22 mouse cellular contexts compared by ENCODE assay signal in genomic region chr9:35545704-35546103, GRCm38 (mm10). TPM values are rescaled to one million over a fixed set of nuclear protein-coding genes. Genes with fewer than 3 reads are reported as not detected.
DNase-seq lines count a peak whose midpoint lies in the region; ATAC-seq and TF ChIP-seq lines count a peak whose summit lies in the region.
"Had no signal": no experiment of that assay in that cellular context is flagged by ENCODE, and none has a peak within 500 bp of the region (broad histone marks: within the 10 kb centered on the region; RNA-seq: fewer than 3 reads in every experiment).

No protein-coding gene starts in this region.

- 65% methylated on average over 12 of the region's 12 CpGs for WGBS in intestine, postnatal 0 days
- 68% methylated on average over 12 of the region's 12 CpGs for WGBS in intestine, embryonic 15.5 days
- WGBS in lung, postnatal 0 days = 66% methylated on average over 12 of the region's 12 CpGs
- WGBS in lung, adult 2 months = 72% methylated on average over 12 of the region's 12 CpGs
- WGBS in stomach, postnatal 0 days = 67% methylated on average over 12 of the region's 12 CpGs

- no peak overlapping the region for H3K4me3 ChIP-seq in intestine, postnatal 0 days (ENCODE audit: low read depth, low read length)
- H3K4me3 ChIP-seq in intestine, embryonic 15.5 days (replicated peaks) = no peak overlapping the region
- no peak overlapping the region for H3K4me3 ChIP-seq in lung, postnatal 0 days (ENCODE audit: low read depth, low read length)
- no peak overlapping the region for H3K4me3 ChIP-seq in lung, adult 2 months (replicated peaks; ENCODE audit: extremely low read depth, low read depth, low read length)
- H3K4me3 ChIP-seq in stomach, postnatal 0 days (ENCODE audit: low read depth, low read length) = no peak overlapping the region
- H3K4me3 ChIP-seq: embryonic facial prominence, embryonic 13.5 days; forebrain, embryonic 10.5 days; heart, embryonic 15.5 days; hindbrain, embryonic 10.5 days; stomach, embryonic 15.5 days had no signal

- no peak for DNase-seq in lung, postnatal 0 days (ENCODE audit: low spot score)
- DNase-seq in lung, adult 2 months = no peak
- peak; percentile 57 for DNase-seq in brain, adult 2 months (ENCODE audit: low read depth, low spot score)
- DNase-seq in stomach, postnatal 0 days (ENCODE audit: low spot score) = no peak
- DNase-seq in spleen, postnatal 14 days (ENCODE audit: low spot score in 2 of 2) = no peak
- DNase-seq: adrenal gland, adult 2 months; cerebellum, adult 8-10 months; kidney, postnatal 25 days; layer of hippocampus, adult 9-11 months; lung, postnatal 10 days; spleen, adult 18-20 months had no signal

- TF ChIP-seq POLR2A in lung, adult 2 months (IDR thresholded peaks at IDR 0.05; ENCODE audit: borderline replicate concordance, extremely low read depth, low read depth, low read length) = no peak

- H3K36me3 ChIP-seq in intestine, postnatal 0 days (ENCODE audit: control insufficient read depth, insufficient read depth) = no peaks in the 10 kb centered on the region
- no peaks in the 10 kb centered on the region for H3K36me3 ChIP-seq in intestine, embryonic 15.5 days
- H3K36me3 ChIP-seq in lung, postnatal 0 days (ENCODE audit: insufficient read depth, low read length) = no peaks in the 10 kb centered on the region
- H3K36me3 ChIP-seq in stomach, postnatal 0 days (ENCODE audit: control insufficient read depth, insufficient read depth, low read length) = no peaks in the 10 kb centered on the region
- H3K36me3 ChIP-seq: embryonic facial prominence, embryonic 13.5 days; forebrain, embryonic 10.5 days; heart, embryonic 15.5 days; stomach, embryonic 15.5 days had no signal

- H3K9ac ChIP-seq in intestine, postnatal 0 days (ENCODE audit: low read depth, low read length) = no peak overlapping the region
- no peak overlapping the region for H3K9ac ChIP-seq in intestine, embryonic 15.5 days
- no peak overlapping the region for H3K9ac ChIP-seq in lung, postnatal 0 days (replicated peaks; ENCODE audit: low read depth)
- H3K9ac ChIP-seq in stomach, postnatal 0 days (ENCODE audit: low read length) = no peak overlapping the region
- H3K9ac ChIP-seq: embryonic facial prominence, embryonic 13.5 days; heart, embryonic 15.5 days; stomach, embryonic 15.5 days had no signal

- no peak overlapping the region for H3K27ac ChIP-seq in intestine, postnatal 0 days (ENCODE audit: low read depth, low read length)
- no peak overlapping the region for H3K27ac ChIP-seq in intestine, embryonic 15.5 days
- no peak overlapping the region for H3K27ac ChIP-seq in lung, postnatal 0 days (ENCODE audit: low read length)
- H3K27ac ChIP-seq in stomach, postnatal 0 days (replicated peaks) = no peak overlapping the region
- H3K27ac ChIP-seq: embryonic facial prominence, embryonic 13.5 days; forebrain, embryonic 10.5 days; heart, embryonic 15.5 days; hindbrain, embryonic 10.5 days; stomach, embryonic 15.5 days had no signal

- no peak overlapping the region for H3K4me2 ChIP-seq in intestine, postnatal 0 days (replicated peaks; ENCODE audit: low read depth)
- no peak overlapping the region for H3K4me2 ChIP-seq in intestine, embryonic 15.5 days (replicated peaks)
- no peak overlapping the region for H3K4me2 ChIP-seq in lung, postnatal 0 days (replicated peaks; ENCODE audit: low read depth, low read length)
- no peak overlapping the region for H3K4me2 ChIP-seq in stomach, postnatal 0 days (replicated peaks; ENCODE audit: low read depth)
- H3K4me2 ChIP-seq: embryonic facial prominence, embryonic 13.5 days; heart, embryonic 15.5 days; stomach, embryonic 15.5 days had no signal

- peak; percentile 57 for TF ChIP-seq CTCF in intestine, postnatal 0 days (IDR thresholded peaks at IDR 0.05; ENCODE audit: low read depth)
- peak; percentile 32 for TF ChIP-seq CTCF in lung, postnatal 0 days (IDR thresholded peaks at IDR 0.05)
- TF ChIP-seq CTCF in lung, adult 2 months (IDR thresholded peaks at IDR 0.05; ENCODE audit: insufficient read depth, low read length) = no peak
- TF ChIP-seq CTCF in stomach, postnatal 0 days (IDR thresholded peaks at IDR 0.05; ENCODE audit: low read depth) = peak; percentile 52

- no peaks in the 10 kb centered on the region for H3K9me3 ChIP-seq in intestine, postnatal 0 days (ENCODE audit: control insufficient read depth)
- no peaks in the 10 kb centered on the region for H3K9me3 ChIP-seq in intestine, embryonic 15.5 days
- no peaks in the 10 kb centered on the region for H3K9me3 ChIP-seq in lung, postnatal 0 days (ENCODE audit: low read length)
- H3K9me3 ChIP-seq in stomach, postnatal 0 days (ENCODE audit: control insufficient read depth, low read length) = no peaks in the 10 kb centered on the region
- H3K9me3 ChIP-seq: embryonic facial prominence, embryonic 13.5 days; forebrain, embryonic 10.5 days; heart, embryonic 15.5 days; hindbrain, embryonic 10.5 days; megakaryocyte, embryonic 14.5 days; stomach, embryonic 15.5 days had no signal

- no peak for TF ChIP-seq EP300 in lung, postnatal 0 days (IDR thresholded peaks at IDR 0.05)
- TF ChIP-seq EP300 in stomach, postnatal 0 days (optimal IDR thresholded peaks at IDR 0.05) = no peak

- H3K4me1 ChIP-seq in intestine, postnatal 0 days (replicated peaks; ENCODE audit: control insufficient read depth, insufficient read depth, low read length) = no peaks in the 10 kb centered on the region
- H3K4me1 ChIP-seq in intestine, embryonic 15.5 days (replicated peaks) = no peaks in the 10 kb centered on the region
- no peaks in the 10 kb centered on the region for H3K4me1 ChIP-seq in lung, postnatal 0 days (ENCODE audit: insufficient read depth, low read depth, low read length)
- no peaks in the 10 kb centered on the region for H3K4me1 ChIP-seq in lung, adult 2 months (ENCODE audit: control insufficient read depth, insufficient read depth, low read length)
- no peaks in the 10 kb centered on the region for H3K4me1 ChIP-seq in stomach, postnatal 0 days (replicated peaks; ENCODE audit: control insufficient read depth, insufficient read depth)
- H3K4me1 ChIP-seq: forebrain, embryonic 10.5 days; heart, embryonic 15.5 days; hindbrain, embryonic 10.5 days; stomach, embryonic 15.5 days had no signal

- H3K27me3 ChIP-seq in intestine, postnatal 0 days (replicated peaks; ENCODE audit: control insufficient read depth, insufficient read depth, low read length) = no peaks in the 10 kb centered on the region
- H3K27me3 ChIP-seq in intestine, embryonic 15.5 days (replicated peaks) = no peaks in the 10 kb centered on the region
- no peaks in the 10 kb centered on the region for H3K27me3 ChIP-seq in lung, postnatal 0 days (replicated peaks; ENCODE audit: insufficient read depth, low read length)
- H3K27me3 ChIP-seq in stomach, postnatal 0 days (ENCODE audit: control insufficient read depth, insufficient read depth, low read length) = no peaks in the 10 kb centered on the region
- H3K27me3 ChIP-seq: embryonic facial prominence, embryonic 13.5 days; heart, embryonic 15.5 days; stomach, embryonic 15.5 days had no signal

- no peak for ATAC-seq in intestine, postnatal 0 days
- ATAC-seq in intestine, embryonic 15.5 days = no peak
- no peak for ATAC-seq in lung, postnatal 0 days
- no peak for ATAC-seq in stomach, postnatal 0 days (ENCODE audit: low FRiP score, low TSS enrichment)
- ATAC-seq: inflammation-experienced regulatory T-cells, adult 6 months had no signal

RNA-seq across cellular contexts. Expression of gene Ddx25, which starts 12.6 kb away (rescaled TPM):
- 0.27 and 0.50 TPM in 2 replicates for polyA plus RNA-seq in intestine, postnatal 0 days (2015; fragmentation: Nextera tagmentation; extraction: Ambion mirVana)
- polyA plus RNA-seq in intestine, embryonic 15.5 days (2015; fragmentation: Nextera tagmentation; extraction: Ambion mirVana) = 1.6 and 1.7 TPM in 2 replicates
- polyA plus RNA-seq in lung, postnatal 0 days (2015; fragmentation: Nextera tagmentation; extraction: Ambion mirVana) = 0.07 and 0.10 TPM in 2 replicates
- polyA plus RNA-seq in lung, adult 2 months (2012; rRNA removed) = 0.02 and 0.03 TPM in 2 replicates
- polyA plus RNA-seq in stomach, postnatal 0 days (2015; fragmentation: Nextera tagmentation; extraction: Ambion mirVana) = 0.38 and 0.50 TPM in 2 replicates

RNA-seq across cellular contexts. Expression of gene Pus3, which starts 12.7 kb away (rescaled TPM):
- 6.5 and 6.6 TPM in 2 replicates for polyA plus RNA-seq in intestine, postnatal 0 days (2015; fragmentation: Nextera tagmentation; extraction: Ambion mirVana)
- polyA plus RNA-seq in intestine, embryonic 15.5 days (2015; fragmentation: Nextera tagmentation; extraction: Ambion mirVana) = 18.3 and 18.9 TPM in 2 replicates
- polyA plus RNA-seq in lung, postnatal 0 days (2015; fragmentation: Nextera tagmentation; extraction: Ambion mirVana) = 7.3 and 8.5 TPM in 2 replicates
- polyA plus RNA-seq in lung, adult 2 months (2012; rRNA removed) = 1.1 and 2.2 TPM in 2 replicates
- 7.9 and 9.3 TPM in 2 replicates for polyA plus RNA-seq in stomach, postnatal 0 days (2015; fragmentation: Nextera tagmentation; extraction: Ambion mirVana)

RNA-seq across cellular contexts. Expression of gene Pate2, which starts 24.4 kb away (rescaled TPM):
- 0.27 and 0.31 TPM in 2 replicates for polyA plus RNA-seq in intestine, postnatal 0 days (2015; fragmentation: Nextera tagmentation; extraction: Ambion mirVana)
- polyA plus RNA-seq in intestine, embryonic 15.5 days (2015; fragmentation: Nextera tagmentation; extraction: Ambion mirVana) = 0.45 and 0.77 TPM in 2 replicates
- polyA plus RNA-seq in lung, postnatal 0 days (2015; fragmentation: Nextera tagmentation; extraction: Ambion mirVana) = 0.06 and 0.10 TPM in 2 replicates
- polyA plus RNA-seq in lung, adult 2 months (2012; rRNA removed) = not detected in 2 replicates
- polyA plus RNA-seq in stomach, postnatal 0 days (2015; fragmentation: Nextera tagmentation; extraction: Ambion mirVana) = 0.19 and 0.31 TPM in 2 replicates
- polyA plus RNA-seq: inflammation-experienced regulatory T-cells, adult 6 months; liver, adult 2 months had no signal

RNA-seq across cellular contexts. Expression of gene Hyls1, which starts 24.5 kb away (rescaled TPM):
- 4.2 and 4.9 TPM in 2 replicates for polyA plus RNA-seq in intestine, postnatal 0 days (2015; fragmentation: Nextera tagmentation; extraction: Ambion mirVana)
- polyA plus RNA-seq in intestine, embryonic 15.5 days (2015; fragmentation: Nextera tagmentation; extraction: Ambion mirVana) = 11.6 and 14.2 TPM in 2 replicates
- polyA plus RNA-seq in lung, postnatal 0 days (2015; fragmentation: Nextera tagmentation; extraction: Ambion mirVana) = 4.7 and 5.0 TPM in 2 replicates
- 0.75 and 0.89 TPM in 2 replicates for polyA plus RNA-seq in lung, adult 2 months (2012; rRNA removed)
- polyA plus RNA-seq in stomach, postnatal 0 days (2015; fragmentation: Nextera tagmentation; extraction: Ambion mirVana) = 4.1 and 4.7 TPM in 2 replicates

RNA-seq across cellular contexts. Expression of gene Gm1113, which starts 27.6 kb away (rescaled TPM):
- not detected in 2 replicates for polyA plus RNA-seq in intestine, postnatal 0 days (2015; fragmentation: Nextera tagmentation; extraction: Ambion mirVana)
- polyA plus RNA-seq in intestine, embryonic 15.5 days (2015; fragmentation: Nextera tagmentation; extraction: Ambion mirVana) = not detected in 2 replicates
- polyA plus RNA-seq in lung, postnatal 0 days (2015; fragmentation: Nextera tagmentation; extraction: Ambion mirVana) = not detected in 2 replicates
- not detected in 2 replicates for polyA plus RNA-seq in lung, adult 2 months (2012; rRNA removed)
- not detected in 2 replicates for polyA plus RNA-seq in stomach, postnatal 0 days (2015; fragmentation: Nextera tagmentation; extraction: Ambion mirVana)
- polyA plus RNA-seq: adrenal gland, adult 2 months; embryonic facial prominence, embryonic 13.5 days; forebrain, embryonic 10.5 days; heart, embryonic 15.5 days; hindbrain, embryonic 10.5 days; inflammation-experienced regulatory T-cells, adult 6 months; liver, adult 2 months; neural tube, embryonic 11.5 days; stomach, embryonic 15.5 days had no signal
